Mouse (Mus musculus) heart, postnatal 0 days (tissue): ENCODE data around the gene H60b.
"Not testable (repeated sequence)": the region's sequence is repeated elsewhere in the genome, so short reads cannot be mapped to it uniquely, and the experiment has no call there.

Experiments used
- CTCF ChIP-seq: IDR thresholded peaks from 2 replicates; pipeline ENCODE4 v1.5.1; 2016; ENCODE audit warnings: antibody characterized with exemption, control low read depth, low read depth
- EP300 ChIP-seq: IDR thresholded peaks from 2 replicates; pipeline ENCODE4 v1.6.1; 2016; ENCODE audit warnings: antibody characterized with exemption, low read depth

DNA sequence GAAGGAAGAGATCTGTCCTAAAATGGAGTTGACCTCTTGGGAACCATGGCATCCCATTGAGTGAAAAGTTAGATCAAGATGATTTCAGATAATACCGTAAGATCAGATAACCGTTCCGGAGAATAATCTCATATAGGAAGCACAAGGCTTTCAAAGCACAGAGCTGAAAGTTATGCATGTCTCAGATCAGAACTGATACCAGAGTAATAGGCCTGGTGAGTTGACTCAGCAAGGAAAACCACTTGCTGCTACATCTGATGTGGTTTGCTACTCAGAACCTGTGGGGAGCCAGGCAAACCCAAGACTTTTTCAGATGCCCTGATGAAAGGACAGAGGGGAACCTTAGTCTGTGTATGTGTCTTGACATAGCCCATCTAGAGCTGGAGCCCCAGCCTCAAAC, 43.0 kb downstream of the H60b start:
- TF ChIP-seq CTCF, EP300: not testable (repeated sequence)
